Mouse (Mus musculus) testis, postnatal 14 days (tissue): ENCODE results near the gene Arhgap15.

Source experiments
- DNase-seq: peaks from one replicate; pipeline ENCODE4 v3.0.0; 2021; ENCODE audit warnings: low spot score

The Arhgap15 gene

GRCm38 (mm10) chr2:44039522-44040203, 291.0 kb downstream of the Arhgap15 start:
- DNase-seq = no peak

- DNase-seq = no peak
Measured at GRCm38 (mm10) chr2:44044088-44044487, 295.5 kb downstream of the Arhgap15 start.

GRCm38 (mm10) chr2:44044634-44045033, 296.0 kb downstream of the Arhgap15 start:
- no peak for DNase-seq

- DNase-seq = no peak
Measured at GRCm38 (mm10) chr2:44045231-44045630, 296.6 kb downstream of the Arhgap15 start.

GRCm38 (mm10) chr2:44060306-44060705, 311.7 kb downstream of the Arhgap15 start:
- DNase-seq = no peak

GRCm38 (mm10) chr2:44060716-44061115, 312.1 kb downstream of the Arhgap15 start:
- no peak for DNase-seq

GRCm38 (mm10) chr2:44065067-44065466, 316.4 kb downstream of the Arhgap15 start:
- no peak for DNase-seq

GRCm38 (mm10) chr2:44068151-44068840, 319.7 kb downstream of the Arhgap15 start:
- peak; percentile 5 for DNase-seq

- DNase-seq = no peak
Measured at GRCm38 (mm10) chr2:44068906-44069305, 320.3 kb downstream of the Arhgap15 start.

- DNase-seq = no peak
Measured at GRCm38 (mm10) chr2:44076570-44076969, 327.9 kb downstream of the Arhgap15 start.

- no peak for DNase-seq
Measured at GRCm38 (mm10) chr2:44080530-44080929, 331.9 kb downstream of the Arhgap15 start.

- no peak for DNase-seq
Measured at GRCm38 (mm10) chr2:44081241-44081640, 332.6 kb downstream of the Arhgap15 start.

- DNase-seq = no peak
Measured at GRCm38 (mm10) chr2:44084471-44084870, 335.8 kb downstream of the Arhgap15 start.

GRCm38 (mm10) chr2:44086403-44087056, 337.9 kb downstream of the Arhgap15 start:
- no peak for DNase-seq

GRCm38 (mm10) chr2:44098552-44098951, 349.9 kb downstream of the Arhgap15 start:
- no peak for DNase-seq

- DNase-seq = no peak
Measured at GRCm38 (mm10) chr2:44102351-44102750, 353.7 kb downstream of the Arhgap15 start.

- no peak for DNase-seq
Measured at GRCm38 (mm10) chr2:44103321-44103720, 354.7 kb downstream of the Arhgap15 start.

- DNase-seq = no peak
Measured at GRCm38 (mm10) chr2:44103742-44104141, 355.1 kb downstream of the Arhgap15 start.

GRCm38 (mm10) chr2:44104282-44105197, 355.9 kb downstream of the Arhgap15 start:
- peak; percentile 21 for DNase-seq

GRCm38 (mm10) chr2:44105198-44105555, 356.6 kb downstream of the Arhgap15 start:
- DNase-seq = no peak

GRCm38 (mm10) chr2:44106359-44106758, 357.7 kb downstream of the Arhgap15 start:
- no peak for DNase-seq

- DNase-seq = no peak
Measured at GRCm38 (mm10) chr2:44111276-44111675, 362.7 kb downstream of the Arhgap15 start.
